Mouse (Mus musculus) heart, postnatal 0 days (tissue): ENCODE measurements at regions not wholly inside any gene's neighbourhood (a gene's known extent, or its start where the extent isn't known, plus 50 kb on each side); places are given as distances from the start of the nearest gene placed in this dataset.

ENCODE experiments used
- ATAC-seq: fragments of 200-750 bp; cut with Nextera tagmentation; 2 replicates; pipeline ENCODE4 v1.8.0; 2017; ENCODE audit warnings: low read depth, moderate number of reproducible peaks, moderate library complexity; ENCODE audit not compliant: insufficient read depth
- DNase-seq: peaks from one replicate; pipeline ENCODE4 v3.0.0-alpha.2; 2016; ENCODE audit warnings: low spot score
- H3K27ac ChIP-seq: fragments of 300-500 bp; sonication (generic); 2 replicates; pipeline ENCODE4 v1.5.1; 2014; ENCODE audit warnings: low read depth, mild to moderate bottlenecking
- H3K27me3 ChIP-seq: fragments of 300-500 bp; sonication (generic); 2 replicates; pipeline ENCODE4 v1.6.1; 2014; ENCODE audit warnings: low read length, mixed read lengths; ENCODE audit not compliant: control insufficient read depth, insufficient read depth
- H3K36me3 ChIP-seq: fragments of 300-500 bp; sonication (generic); replicated peaks from 2 replicates; pipeline ENCODE4 v1.6.1; 2014; ENCODE audit warnings: low read length, mixed read lengths; ENCODE audit not compliant: control insufficient read depth, insufficient read depth
- H3K4me1 ChIP-seq: fragments of 300-500 bp; sonication (generic); 2 replicates; pipeline ENCODE4 v1.6.1; 2014; ENCODE audit warnings: antibody characterized with exemption; ENCODE audit not compliant: control insufficient read depth, insufficient read depth
- H3K4me2 ChIP-seq: fragments of 300-500 bp; sonication (generic); 2 replicates; pipeline ENCODE4 v1.6.1; 2014; ENCODE audit warnings: low read depth, mild to moderate bottlenecking, low read length, moderate library complexity
- H3K4me3 ChIP-seq: fragments of 300-500 bp; sonication (generic); 2 replicates; pipeline ENCODE4 v1.5.1; 2014; ENCODE audit warnings: low read depth, low read length
- H3K9ac ChIP-seq: fragments of 300-500 bp; sonication (generic); replicated peaks from 2 replicates; pipeline ENCODE4 v1.6.1; 2014; ENCODE audit warnings: low read depth, low read length, mixed read lengths
- H3K9me3 ChIP-seq: fragments of 300-500 bp; sonication (generic); replicated peaks from 2 replicates; pipeline ENCODE4 v1.6.1; 2016; ENCODE audit warnings: low read length; ENCODE audit not compliant: control insufficient read depth
- CTCF ChIP-seq: IDR thresholded peaks from 2 replicates; pipeline ENCODE4 v1.5.1; 2016; ENCODE audit warnings: antibody characterized with exemption, control low read depth, low read depth
- EP300 ChIP-seq: IDR thresholded peaks from 2 replicates; pipeline ENCODE4 v1.6.1; 2016; ENCODE audit warnings: antibody characterized with exemption, low read depth
- WGBS: fragments of 180-500 bp; shearing (Covaris S2); extraction: QIAGEN DNeasy Blood & Tissue Kit; methylation state at CpG from one replicate; pipeline ENCODE4 v1.1.7; 2014; 5-methylcytosine and 5-hydroxymethylcytosine counted together

- no peaks in the 10 kb centered on the region for H3K4me1 ChIP-seq
- no peaks in the 10 kb centered on the region for H3K36me3 ChIP-seq
- DNase-seq, result no peak
- no peak for ATAC-seq
- H3K4me3 ChIP-seq, result no peak overlapping the region
- no peak for TF ChIP-seq CTCF
- TF ChIP-seq EP300, result no peak
- no peak overlapping the region for H3K4me2 ChIP-seq
- H3K9ac ChIP-seq, result no peak overlapping the region
- 0 out of 2 replicates have a peak, but pooled peaks cover 13% of the 10 kb centered on the region for H3K9me3 ChIP-seq
- 71% methylated on average over 7 of the region's 7 CpGs for WGBS
- H3K27me3 ChIP-seq, result no peaks in the 10 kb centered on the region
- H3K27ac ChIP-seq, result no peak overlapping the region
Observed at GRCm38 (mm10) chr15:97491796-97492195, 213.8 kb downstream of the Rpap3 start.

- TF ChIP-seq CTCF (no peak), EP300 (no peak)
- Histone ChIP-seq H3K9me3 (0 out of 2 replicates have a peak, but pooled peaks cover 6% of the 10 kb centered on the region), H3K4me2 (no peak overlapping the region), H3K4me3 (no peak overlapping the region), H3K27ac (no peak overlapping the region), H3K27me3 (no peaks in the 10 kb centered on the region), H3K9ac (no peak overlapping the region), H3K4me1 (no peaks in the 10 kb centered on the region), H3K36me3 (no peaks in the 10 kb centered on the region)
- 78% methylated on average over 2 of the region's 2 CpGs for WGBS
- ATAC-seq, result no peak
- DNase-seq, result no peak
Observed at GRCm38 (mm10) chr15:97487425-97487824, 218.2 kb downstream of the Rpap3 start.

- WGBS, result 84% methylated on average over 15 of the region's 15 CpGs
- TF ChIP-seq EP300 (no peak), CTCF (no peak)
- no peak for DNase-seq
- Histone ChIP-seq H3K27ac (no peak overlapping the region), H3K9me3 (no peaks in the 10 kb centered on the region), H3K36me3 (no peaks in the 10 kb centered on the region), H3K4me1 (no peaks in the 10 kb centered on the region), H3K4me2 (no peak overlapping the region), H3K9ac (no peak overlapping the region), H3K27me3 (no peaks in the 10 kb centered on the region), H3K4me3 (no peak overlapping the region)
- no peak for ATAC-seq
Observed at GRCm38 (mm10) chr15:97471986-97472779, 225.1 kb upstream of the Amigo2 start.

- H3K4me1 ChIP-seq, result no peaks in the 10 kb centered on the region
- no peak for DNase-seq
- no peak overlapping the region for H3K9ac ChIP-seq
- no peak overlapping the region for H3K4me3 ChIP-seq
- no peak for ATAC-seq
- no peak for TF ChIP-seq CTCF
- no peaks in the 10 kb centered on the region for H3K27me3 ChIP-seq
- no peaks in the 10 kb centered on the region for H3K9me3 ChIP-seq
- 76% methylated on average over 4 of the region's 4 CpGs for WGBS
- no peak overlapping the region for H3K4me2 ChIP-seq
- no peak overlapping the region for H3K27ac ChIP-seq
- H3K36me3 ChIP-seq, result no peaks in the 10 kb centered on the region
Observed at GRCm38 (mm10) chr15:97471476-97471875, 224.4 kb upstream of the Amigo2 start.

- WGBS, result 76% methylated on average over 19 of the region's 19 CpGs
- no peak overlapping the region for H3K27ac ChIP-seq
- DNase-seq, result no peak
- no peak overlapping the region for H3K9ac ChIP-seq
- H3K27me3 ChIP-seq, result no peaks in the 10 kb centered on the region
- no peaks in the 10 kb centered on the region for H3K4me1 ChIP-seq
- no peak overlapping the region for H3K4me2 ChIP-seq
- H3K36me3 ChIP-seq, result no peaks in the 10 kb centered on the region
- TF ChIP-seq EP300 (no peak), CTCF (no peak)
- H3K4me3 ChIP-seq, result no peak overlapping the region
- no peak for ATAC-seq
- no peaks in the 10 kb centered on the region for H3K9me3 ChIP-seq
Observed at GRCm38 (mm10) chr15:97469684-97470344, 222.7 kb upstream of the Amigo2 start.
